Mouse (Mus musculus) lung, embryonic 16.5 days (tissue): ENCODE data around the gene Ifitm3. TPM values are rescaled to one million over a fixed set of nuclear protein-coding genes. Genes with fewer than 3 reads are reported as not detected.

Experiments used
- polyA plus RNA-seq: library from polyadenylated mRNA; unstranded; fragments of >200 nt; fragmentation: Nextera tagmentation; extraction: Ambion mirVana; gene quantifications from 2 replicates; pipeline ENCODE4 v1.2.1, GENCODE M21; 2015

The Ifitm3 gene
- polyA plus RNA-seq, 1 experiment from 2014 or later, result 262 TPM

Other genes with a start within 250 kb of the Ifitm3 start
- 0.43 and 0.63 TPM in 2 replicates for gene Cyp2e1, start 247.0 kb downstream of the Ifitm3 start, polyA plus RNA-seq
- gene Syce1, start 222.9 kb downstream of the Ifitm3 start, polyA plus RNA-seq, result 0.24 and 0.40 TPM in 2 replicates
- gene Zfp941, start 188.6 kb downstream of the Ifitm3 start, polyA plus RNA-seq, result 0.38 and 0.74 TPM in 2 replicates
- gene Urah, start 175.8 kb downstream of the Ifitm3 start, polyA plus RNA-seq, result 5.5 and 9.7 TPM in 2 replicates
- gene Scgb1c1, start 165.2 kb downstream of the Ifitm3 start, polyA plus RNA-seq, result 0.39 TPM in 1 of 2 replicates, not detected in the other
- not detected in 2 replicates for gene Odf3, start 163.0 kb downstream of the Ifitm3 start, polyA plus RNA-seq
- gene Gm45785, start 154.4 kb downstream of the Ifitm3 start, polyA plus RNA-seq, result not detected in 2 replicates
- gene Ric8a, start 153.8 kb downstream of the Ifitm3 start, polyA plus RNA-seq, result 59.0 and 64.3 TPM in 2 replicates
- 40.3 and 44.2 TPM in 2 replicates for gene Bet1l, start 153.2 kb downstream of the Ifitm3 start, polyA plus RNA-seq
- 211 and 213 TPM in 2 replicates for gene Psmd13, start 128.8 kb downstream of the Ifitm3 start, polyA plus RNA-seq
- gene Sirt3, start 128.5 kb downstream of the Ifitm3 start, polyA plus RNA-seq, result 23.5 and 25.4 TPM in 2 replicates
- 10.0 and 14.1 TPM in 2 replicates for gene Cox8b, start 110.3 kb downstream of the Ifitm3 start, polyA plus RNA-seq
- 0.16 and 0.88 TPM in 2 replicates for gene Nlrp6, start 89.9 kb downstream of the Ifitm3 start, polyA plus RNA-seq
- 20.5 and 23.4 TPM in 2 replicates for gene Pgghg, start 69.4 kb downstream of the Ifitm3 start, polyA plus RNA-seq
- gene Ifitm5, start 60.5 kb downstream of the Ifitm3 start, polyA plus RNA-seq, result 2.8 and 6.6 TPM in 2 replicates
- 0.67 TPM in 1 of 2 replicates, not detected in the other for gene Gm45717, start 54.8 kb downstream of the Ifitm3 start, polyA plus RNA-seq
- 949 and 984 TPM in 2 replicates for gene Ifitm2, start 54.8 kb downstream of the Ifitm3 start, polyA plus RNA-seq
- 38.8 and 49.1 TPM in 2 replicates for gene Ifitm1, start 43.5 kb downstream of the Ifitm3 start, polyA plus RNA-seq
- 1.5 and 1.8 TPM in 2 replicates for gene Ifitm6, start 7.2 kb upstream of the Ifitm3 start, polyA plus RNA-seq
- gene Gm17387, start 18.4 kb upstream of the Ifitm3 start, polyA plus RNA-seq, result not detected in 2 replicates
- gene B4galnt4, start 50.3 kb upstream of the Ifitm3 start, polyA plus RNA-seq, result 3.2 and 3.8 TPM in 2 replicates
- gene Pkp3, start 67.4 kb upstream of the Ifitm3 start, polyA plus RNA-seq, result 16.6 and 18.5 TPM in 2 replicates
- 17.7 and 20.4 TPM in 2 replicates for gene Sigirr, start 89.8 kb upstream of the Ifitm3 start, polyA plus RNA-seq
- gene Ano9, start 107.0 kb upstream of the Ifitm3 start, polyA plus RNA-seq, result 6.7 and 6.9 TPM in 2 replicates
- gene Ptdss2, start 111.6 kb upstream of the Ifitm3 start, polyA plus RNA-seq, result 60.3 and 65.2 TPM in 2 replicates
- gene Rnh1, start 162.1 kb upstream of the Ifitm3 start, polyA plus RNA-seq, result 153 and 165 TPM in 2 replicates
- gene Hras, start 183.2 kb upstream of the Ifitm3 start, polyA plus RNA-seq, result 48.5 and 48.8 TPM in 2 replicates
- 8.6 and 8.9 TPM in 2 replicates for gene Lrrc56, start 183.4 kb upstream of the Ifitm3 start, polyA plus RNA-seq
- gene Lmntd2, start 203.3 kb upstream of the Ifitm3 start, polyA plus RNA-seq, result 1.3 and 1.4 TPM in 2 replicates
- gene Rassf7, start 205.1 kb upstream of the Ifitm3 start, polyA plus RNA-seq, result 69.4 and 86.6 TPM in 2 replicates
- gene Phrf1, start 218.0 kb upstream of the Ifitm3 start, polyA plus RNA-seq, result 72.3 and 77.2 TPM in 2 replicates